Mouse (Mus musculus) spleen, postnatal 4 days (tissue): ENCODE data around the gene Actrt2.

Experiments used
- DNase-seq, 2 experiments: peaks; one replicate each; pipeline ENCODE4 v3.0.0; 2022; ENCODE audit warnings: low spot score in 2 of 2

Gene Actrt2

GRCm38 (mm10) chr4:154638320-154638886 lies 29.3 kb downstream of the Actrt2 start:
- DNase-seq: no peak

DNA sequence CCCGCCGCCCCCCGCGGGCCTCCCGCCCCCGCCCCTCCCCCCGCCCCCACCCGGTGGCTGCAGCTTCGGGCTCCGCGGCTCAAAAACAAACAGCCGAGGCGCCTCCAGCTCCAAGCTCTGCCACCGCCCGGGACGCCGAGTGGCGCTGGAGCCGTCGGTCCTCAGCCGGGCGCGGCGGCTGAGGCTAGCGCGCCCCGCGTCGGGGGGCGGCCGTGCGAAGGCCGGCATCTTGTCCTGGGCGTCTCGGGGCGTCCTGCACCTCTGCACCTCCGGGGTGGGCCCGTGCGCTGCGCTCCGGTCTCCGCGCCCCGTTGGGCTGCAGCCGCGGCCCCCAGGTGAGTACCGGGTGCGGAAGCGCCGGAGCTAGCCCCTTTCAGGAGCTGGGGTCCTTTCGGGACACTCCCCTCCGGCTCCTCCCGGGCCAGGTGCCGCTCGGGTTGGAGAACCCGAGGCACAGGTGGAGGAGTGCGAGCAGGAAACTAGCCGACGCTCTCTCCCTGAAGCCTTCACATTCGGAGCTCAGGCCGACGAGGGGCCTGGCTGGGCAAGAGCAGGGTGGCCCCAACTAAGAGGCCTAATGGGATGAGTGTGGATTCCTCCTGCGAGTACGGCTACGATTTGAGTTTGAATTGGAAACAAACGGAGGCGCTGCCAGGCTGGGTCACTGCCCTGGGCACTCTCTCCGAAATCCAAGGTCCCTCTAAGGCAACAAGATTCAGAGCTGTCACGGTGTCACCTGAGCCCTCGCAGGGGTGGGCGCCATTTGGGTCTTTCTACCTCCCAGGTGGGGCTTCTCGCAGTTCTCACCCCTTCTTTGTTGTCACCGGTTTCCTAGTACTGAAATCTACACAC lies 30.0 kb downstream of the Actrt2 start:
- DNase-seq: no peak

DNA sequence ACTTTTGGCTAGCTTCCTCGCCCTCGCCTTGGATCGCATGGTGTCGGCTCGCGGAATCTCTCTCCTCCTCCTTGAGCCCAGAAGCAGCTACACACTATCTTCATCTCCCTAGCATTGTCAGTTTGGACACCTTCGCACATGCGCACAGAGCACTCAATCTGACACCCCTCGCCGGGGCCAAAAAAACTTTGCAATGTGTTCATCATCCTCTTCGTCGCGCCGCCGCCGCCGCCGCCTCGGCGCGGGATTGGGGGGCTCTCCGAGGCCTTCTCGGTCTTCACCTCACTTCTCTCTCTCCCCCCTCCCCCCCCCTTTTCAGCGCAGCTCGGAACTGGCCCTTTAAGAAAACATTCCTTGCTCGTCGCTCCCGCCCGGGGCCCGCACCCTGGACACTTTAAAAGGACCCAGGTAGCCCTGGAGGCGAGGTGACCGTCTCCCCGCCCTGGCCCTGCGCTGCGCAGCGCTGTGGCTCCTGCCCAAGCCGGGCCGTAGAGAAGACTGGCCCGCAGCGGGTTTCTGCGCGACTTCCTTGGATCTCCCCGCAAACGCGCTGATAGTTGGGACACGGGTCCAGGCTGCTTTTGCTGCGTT lies 30.9 kb downstream of the Actrt2 start, which contains the start of gene Prdm16:
Gene Prdm16, minus strand, starts transcription at position 153 of the 591 bp plus-strand sequence.
- no peak for DNase-seq

- no peak for DNase-seq
These were observed 31.6 kb downstream of the Actrt2 start for GRCm38 (mm10) chr4:154636053-154636433.

DNA sequence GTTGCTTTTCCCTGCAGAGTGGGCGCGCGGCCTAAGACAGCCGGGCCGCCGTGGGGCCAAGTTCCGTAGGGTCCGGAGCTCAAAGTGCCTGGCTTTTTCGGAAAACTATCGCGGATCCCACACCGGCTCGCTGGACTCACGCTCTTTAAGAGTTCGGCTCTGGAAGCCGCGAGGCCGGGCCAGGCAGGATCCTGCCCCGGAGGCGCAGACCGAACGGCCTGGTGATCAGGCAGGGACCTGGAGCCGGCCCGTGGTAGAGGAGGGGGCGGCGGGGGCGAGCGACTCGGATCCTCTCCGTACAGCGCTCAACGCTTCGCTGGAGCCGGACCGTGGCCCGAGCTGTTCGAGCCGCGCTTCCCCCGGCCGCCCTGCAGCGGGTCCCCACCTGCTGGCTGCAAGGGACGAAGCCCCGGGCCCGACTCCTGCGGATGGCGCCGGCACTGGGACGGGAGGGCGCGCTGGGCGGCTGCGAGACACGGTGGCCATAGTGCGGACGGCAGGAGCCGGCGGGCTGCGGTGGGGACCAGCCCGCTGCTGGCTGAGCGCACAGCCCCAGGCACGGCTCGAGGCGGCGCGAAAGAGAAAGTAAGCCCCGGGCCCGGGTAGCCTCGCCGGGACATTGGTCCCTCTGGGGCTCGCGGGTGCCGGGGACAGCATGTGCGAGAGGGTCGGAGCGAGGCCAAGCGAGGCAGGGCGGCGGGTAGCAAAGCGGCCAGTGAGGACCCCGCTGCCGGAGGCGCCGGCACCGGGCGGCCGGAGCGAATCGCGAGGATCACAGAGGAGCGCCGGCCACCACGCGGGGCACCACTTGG lies 32.2 kb downstream of the Actrt2 start:
- DNase-seq: peak in 1 of 2 experiments; percentile 74

- DNase-seq: no peak
These were observed 33.0 kb downstream of the Actrt2 start for GRCm38 (mm10) chr4:154634470-154635240.

DNA sequence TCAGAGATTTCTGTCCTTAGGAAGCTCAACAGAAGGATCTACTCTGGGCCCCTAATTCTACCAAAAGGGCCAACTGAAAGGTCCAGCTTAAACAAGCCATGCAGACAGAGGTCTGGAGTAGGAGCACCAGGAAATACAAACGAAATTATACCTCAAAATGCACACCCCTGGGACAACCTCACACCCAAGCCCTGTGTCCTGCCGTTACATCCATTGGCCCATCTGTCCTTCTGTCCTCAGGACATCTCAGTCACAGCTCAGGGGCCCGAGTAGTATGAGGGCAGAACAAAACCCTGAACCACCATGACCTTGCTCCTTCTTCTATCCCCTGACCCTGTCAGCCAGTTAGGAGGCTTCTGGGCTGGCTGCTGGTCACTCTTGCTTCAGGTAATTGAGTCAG lies 33.7 kb downstream of the Actrt2 start:
- DNase-seq: no peak

DNA sequence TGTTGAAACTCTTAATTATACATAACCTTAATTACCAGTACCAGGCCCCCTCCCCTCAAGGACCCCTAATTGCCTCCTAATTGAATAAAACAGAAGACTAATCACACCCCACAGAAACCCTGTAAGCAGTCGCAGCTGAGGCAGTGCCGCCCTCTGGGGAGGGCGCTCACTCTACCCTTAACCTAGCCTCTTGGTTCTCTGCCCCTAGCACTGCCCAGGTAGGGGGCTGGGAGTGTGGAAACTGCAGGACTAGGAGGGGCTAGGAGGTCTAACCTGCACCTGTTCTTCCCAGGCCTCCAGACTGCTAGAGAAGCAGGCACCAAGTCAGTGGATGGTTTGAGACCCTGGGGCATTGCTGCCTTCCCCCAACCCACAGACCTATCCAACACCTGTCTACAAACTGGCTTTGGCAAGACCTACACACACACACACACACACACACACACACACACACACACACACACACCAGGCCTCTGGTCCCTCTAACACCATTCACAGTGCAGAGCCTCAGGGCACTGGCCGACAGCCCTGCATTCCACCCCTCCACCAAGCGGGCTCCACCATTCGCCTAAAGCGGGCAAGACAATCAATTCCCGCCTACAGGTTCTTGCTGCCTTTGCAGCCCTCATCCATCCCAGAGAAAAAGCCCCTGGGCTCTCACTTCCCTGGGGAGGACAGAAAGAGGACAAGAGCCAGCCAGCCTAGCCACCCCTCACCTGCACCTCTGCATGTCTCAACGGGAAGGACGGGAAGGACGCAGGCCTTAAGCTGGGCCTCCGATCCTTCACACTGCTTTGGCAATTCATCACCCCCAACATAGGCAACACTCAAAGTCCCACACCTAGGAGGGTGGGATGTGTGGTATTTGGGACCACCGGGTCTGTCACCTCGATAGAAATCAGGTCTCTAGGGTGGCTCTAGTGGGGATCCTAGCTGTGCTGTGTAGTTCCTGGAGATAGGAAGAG lies 34.6 kb downstream of the Actrt2 start:
- DNase-seq: no peak

DNA sequence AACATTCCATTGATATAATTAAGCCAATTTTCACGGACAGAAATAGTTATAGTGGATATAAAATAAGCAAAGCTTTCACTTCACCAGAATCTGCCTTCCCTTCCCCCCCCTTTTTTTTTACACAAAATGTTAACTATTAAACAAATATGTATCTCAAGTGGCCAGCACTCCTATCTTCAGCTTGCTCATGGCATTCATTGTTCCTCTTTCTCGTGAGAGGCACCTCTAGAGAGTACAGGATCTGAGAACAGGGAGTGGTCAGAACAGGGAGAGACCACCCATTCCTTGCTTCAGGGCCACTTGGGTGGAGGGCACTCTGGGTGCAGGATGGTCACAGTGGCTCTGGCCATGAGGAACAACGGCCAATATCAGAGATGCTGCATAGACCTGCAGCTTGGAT lies 36.9 kb downstream of the Actrt2 start:
- DNase-seq: no peak

- DNase-seq: no peak
These were observed 40.1 kb downstream of the Actrt2 start for GRCm38 (mm10) chr4:154627419-154628142.

DNA sequence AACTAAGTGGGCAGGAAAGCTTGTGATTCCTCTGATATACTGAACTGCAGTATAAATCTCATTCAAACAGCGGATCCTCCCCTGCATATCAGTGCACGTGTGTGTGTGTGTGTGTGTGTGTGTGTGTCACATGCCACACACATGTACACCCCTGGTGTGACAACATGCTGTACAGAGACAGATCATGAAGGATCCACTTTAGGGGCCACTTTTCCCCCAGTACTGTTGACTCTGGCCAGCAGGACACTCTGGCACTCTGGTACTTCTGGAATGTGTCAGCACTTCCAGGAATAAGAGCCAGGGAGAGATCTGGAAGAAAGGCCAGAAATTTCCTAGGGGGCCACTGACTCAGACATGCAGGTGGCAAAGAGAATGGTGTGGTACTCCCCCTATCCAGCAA lies 41.4 kb downstream of the Actrt2 start:
- no peak for DNase-seq

GRCm38 (mm10) chr4:154625710-154626109 lies 42.0 kb downstream of the Actrt2 start:
- DNase-seq: no peak

GRCm38 (mm10) chr4:154623241-154623640 lies 44.4 kb downstream of the Actrt2 start:
- DNase-seq: no peak

- no peak for DNase-seq
These were observed 45.1 kb downstream of the Actrt2 start for GRCm38 (mm10) chr4:154622521-154622920.
